Mouse (Mus musculus) Muller cell, postnatal 12 days (primary cell): ENCODE data around the gene Itpr1.
A peak's percentile ranks its signal among the peaks of the same experiment; 100 is the strongest.
"Not testable (repeated sequence)": the region's sequence is repeated elsewhere in the genome, so short reads cannot be mapped to it uniquely, and the experiment has no call there.

Source experiments
- DNase-seq: peaks from one replicate; pipeline ENCODE4 v3.0.0-alpha.2; 2015; ENCODE audit errors: inconsistent ontology term

The Itpr1 gene

DNA sequence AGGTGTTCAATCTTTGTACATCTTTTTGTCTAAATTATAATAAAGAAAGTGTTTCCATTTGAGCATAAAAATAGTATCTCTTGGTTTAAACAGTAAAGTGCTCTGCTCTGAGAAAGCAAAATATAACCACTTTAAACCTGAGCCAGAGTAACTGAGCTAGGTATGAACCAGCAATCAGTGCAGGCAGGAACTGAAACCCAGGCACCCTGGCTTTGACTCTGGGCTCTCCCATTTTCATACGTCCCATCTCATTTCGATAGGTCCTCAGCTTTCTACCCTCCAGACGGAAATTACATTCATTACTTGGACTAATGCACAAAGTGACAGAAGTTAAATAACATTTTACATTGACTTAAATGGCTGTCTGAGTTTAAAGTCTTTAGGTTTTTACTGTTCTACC, 335.5 kb downstream of the Itpr1 start:
- no peak for DNase-seq

DNA sequence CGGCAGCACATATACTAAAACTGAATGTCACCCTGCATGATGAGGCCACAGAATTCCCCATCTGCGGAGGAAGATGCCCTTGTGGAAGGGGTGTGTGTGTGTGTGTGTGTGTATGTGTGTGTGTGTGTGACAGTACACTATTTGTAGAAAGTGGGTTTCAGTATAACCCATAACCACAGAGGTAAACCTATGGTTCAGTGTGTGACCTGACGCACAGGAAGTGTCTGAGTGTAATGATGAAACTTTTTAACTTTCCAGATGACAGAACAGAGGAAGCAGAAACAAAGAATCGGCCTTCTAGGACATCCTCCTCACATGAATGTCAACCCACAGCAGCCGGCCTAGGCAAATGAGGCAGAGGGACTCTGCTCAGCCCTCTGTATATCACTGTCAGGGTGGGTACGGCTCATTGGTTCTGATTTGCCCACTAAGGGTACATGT, 336.6 kb downstream of the Itpr1 start:
- DNase-seq, result no peak

DNA sequence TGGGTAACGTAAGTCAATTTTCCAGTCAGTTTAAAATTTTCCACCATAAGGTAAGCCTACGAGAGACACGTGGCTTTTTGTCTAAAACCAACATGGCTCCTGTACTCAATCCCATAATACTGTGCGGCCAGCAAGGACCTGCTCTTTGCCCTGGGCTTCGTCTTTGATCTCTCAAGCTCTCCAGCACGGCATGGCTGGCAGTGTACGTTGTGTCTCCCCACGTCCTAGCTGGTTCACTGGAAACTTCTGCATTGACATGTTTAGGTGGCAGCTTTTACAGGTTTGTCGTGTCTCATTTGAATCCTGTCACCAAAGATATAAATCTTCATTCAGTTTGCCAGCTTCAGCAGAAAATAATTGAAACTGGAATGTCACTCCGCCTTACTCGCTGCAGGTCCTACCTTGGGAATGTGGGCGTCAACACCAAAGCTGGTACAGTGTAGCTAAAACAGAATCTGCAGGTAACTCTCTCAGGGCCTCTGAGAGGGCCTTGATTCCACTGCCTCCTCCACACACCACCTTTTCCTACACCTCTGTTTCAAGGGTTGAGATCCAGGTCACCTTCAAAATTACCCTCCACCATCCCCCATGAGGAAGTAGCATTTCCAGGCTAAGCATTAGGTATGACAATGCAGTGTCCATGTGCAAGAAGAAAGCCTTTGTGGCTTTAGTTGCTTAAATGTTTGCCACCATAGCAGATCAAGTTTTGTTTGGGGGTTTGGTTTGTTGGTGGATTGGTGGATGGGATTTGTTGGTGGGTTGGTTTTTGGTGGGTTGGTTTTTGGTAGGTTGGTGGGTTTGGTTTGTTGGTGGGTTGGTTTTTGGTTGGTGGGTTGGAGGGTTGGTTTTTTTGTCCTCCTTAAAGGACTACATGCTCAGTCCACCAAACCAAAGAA, 339.1 kb downstream of the Itpr1 start:
- DNase-seq, result no peak

DNA sequence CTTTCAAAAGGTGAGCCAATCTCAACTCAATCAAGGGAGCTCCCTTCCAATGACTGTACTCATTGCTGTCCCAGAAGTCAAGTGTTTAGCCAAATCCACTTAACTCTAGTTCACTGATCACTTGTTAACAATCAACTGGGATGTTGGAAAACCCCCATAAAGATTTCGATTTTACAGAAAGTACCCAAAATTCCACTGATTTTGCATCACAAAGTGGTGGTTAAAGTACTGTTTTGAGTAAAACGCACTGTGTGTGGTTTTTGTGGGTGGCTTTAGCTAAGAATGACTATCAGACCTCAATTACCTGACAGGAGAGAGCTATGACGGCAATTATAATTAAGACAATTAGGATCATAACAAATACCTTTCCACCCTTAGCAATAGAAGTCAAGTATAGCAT, 340.1 kb downstream of the Itpr1 start:
- DNase-seq, result no peak

DNA sequence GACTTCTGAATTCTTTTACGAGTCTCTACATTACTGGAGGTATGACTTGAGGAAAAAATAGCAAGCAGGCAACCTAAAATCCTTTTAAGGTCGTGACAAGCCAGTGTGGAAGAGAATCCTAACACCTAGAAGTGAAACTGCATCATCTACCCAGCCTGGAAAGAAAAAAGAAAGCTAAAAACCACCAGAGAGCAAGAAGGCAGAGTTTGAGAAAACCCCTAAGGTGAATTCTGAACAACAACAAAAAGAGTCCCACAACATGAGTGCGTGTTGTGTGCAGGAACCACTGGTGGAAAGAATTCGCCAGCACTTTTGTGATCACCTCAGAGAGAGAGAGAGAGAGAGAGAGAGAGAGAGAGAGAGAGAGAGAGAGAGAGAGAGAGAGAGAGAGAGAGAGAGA, 340.6 kb downstream of the Itpr1 start:
- DNase-seq, result no peak

DNA sequence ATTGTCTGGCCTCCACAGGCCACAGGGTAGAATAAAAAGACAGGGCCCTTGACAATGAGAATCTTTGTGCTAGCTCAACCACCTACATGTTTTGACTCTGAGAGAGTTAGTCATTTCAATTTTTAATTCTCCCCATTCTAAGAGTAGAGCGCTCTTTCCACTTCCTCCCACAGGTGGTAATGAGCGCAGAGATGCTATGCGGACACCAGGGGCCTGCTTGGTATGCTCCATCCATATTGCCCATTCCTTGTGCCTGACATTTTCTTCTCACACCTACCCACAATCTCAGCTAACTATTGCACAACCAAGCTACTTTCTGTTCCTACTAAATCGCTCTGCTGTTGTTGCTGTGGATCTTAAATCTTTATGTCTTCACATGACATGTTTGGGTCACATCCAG, 341.5 kb downstream of the Itpr1 start:
- no peak for DNase-seq

DNA sequence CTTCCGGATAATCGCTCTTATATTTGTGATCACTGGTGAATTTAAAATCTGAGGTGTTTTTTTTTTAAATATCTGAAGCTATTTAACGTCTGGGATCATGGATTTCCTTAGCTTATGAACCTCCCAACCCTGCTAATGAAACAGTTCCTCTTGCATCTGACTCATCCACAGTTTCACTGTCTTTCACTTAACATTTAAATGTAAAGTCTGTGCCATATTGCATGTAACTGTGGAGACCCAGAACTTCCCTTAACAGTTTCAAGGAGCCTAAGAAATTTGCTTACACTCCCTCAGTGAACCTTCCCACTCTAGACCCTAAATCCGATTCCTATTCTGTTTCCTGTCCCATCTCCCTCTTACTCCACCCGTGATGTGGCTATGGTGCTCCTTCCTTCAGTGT, 342.0 kb downstream of the Itpr1 start:
- no peak for DNase-seq

DNA sequence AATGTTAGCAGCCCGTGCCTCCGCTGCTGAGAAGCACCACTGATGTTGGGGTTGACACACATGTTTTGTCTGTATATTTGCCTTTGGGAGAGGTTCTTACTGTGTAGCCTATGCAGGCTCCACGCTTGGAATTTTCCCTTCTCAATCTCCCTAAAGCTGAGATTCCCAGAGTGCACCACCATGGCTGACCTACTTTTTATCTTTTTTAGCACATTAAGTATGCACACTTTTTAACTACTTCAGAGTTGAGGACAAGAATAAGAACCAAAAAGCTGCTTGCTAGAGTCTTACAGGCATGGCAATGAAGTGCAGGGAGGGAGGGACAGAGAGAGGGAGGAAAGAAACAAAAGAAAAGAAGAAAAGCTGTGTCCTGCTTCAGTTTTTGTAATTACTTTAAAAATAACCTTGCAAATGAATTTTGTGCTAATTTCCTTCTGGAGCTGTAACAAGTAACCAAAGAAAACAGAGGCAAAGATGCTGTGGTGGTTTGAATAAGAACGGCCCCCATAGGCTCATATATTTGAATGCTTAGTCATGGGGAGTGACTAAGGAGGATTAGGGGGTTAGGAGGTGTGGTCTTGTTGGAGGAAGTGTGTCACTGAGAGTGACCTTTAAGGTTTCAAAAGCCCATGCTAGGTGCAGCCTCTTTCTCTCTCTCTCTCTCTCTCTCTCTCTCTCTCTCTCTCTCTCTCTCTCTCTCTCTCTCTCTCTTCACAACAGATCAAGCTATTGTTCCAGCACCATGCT, 344.9 kb downstream of the Itpr1 start:
- DNase-seq, result no peak

DNA sequence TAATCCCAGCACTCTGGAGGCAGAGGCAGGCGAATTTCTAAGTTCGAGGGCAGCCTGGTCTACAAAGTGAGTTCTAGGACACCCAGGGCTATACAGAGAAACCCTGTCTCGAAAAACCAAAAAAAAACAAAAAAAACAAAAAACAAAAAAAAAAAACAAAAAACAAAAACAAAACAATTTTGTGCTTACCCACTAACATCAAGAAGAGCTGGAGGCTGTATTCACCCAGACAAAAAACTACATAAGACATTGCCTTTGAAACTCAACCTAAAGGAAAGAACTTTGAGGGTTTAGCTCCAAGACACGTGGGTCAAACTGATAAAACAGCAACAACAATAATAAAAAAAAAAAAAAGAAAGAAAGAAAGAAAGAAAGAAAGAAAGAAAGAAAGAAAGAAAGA, 346.3 kb downstream of the Itpr1 start:
- not testable (repeated sequence) for DNase-seq

DNA sequence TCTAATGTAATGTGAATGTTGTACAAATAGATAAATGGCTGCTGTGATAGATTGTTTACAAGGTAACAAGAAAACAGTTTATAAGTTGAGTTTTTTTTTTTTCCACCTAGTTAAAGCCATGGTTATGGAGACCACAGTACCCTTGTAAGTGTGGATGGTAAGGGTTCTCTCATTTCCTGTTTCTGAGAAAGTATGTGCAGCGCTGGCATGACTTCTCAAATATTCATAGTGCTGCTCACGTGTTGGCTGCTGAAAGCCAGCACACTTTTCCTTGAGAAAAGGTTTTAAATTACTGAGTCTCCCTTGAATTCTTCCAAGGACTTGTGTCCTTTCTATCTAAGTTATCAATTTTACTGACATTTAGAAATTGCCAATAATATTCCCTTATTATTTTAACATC, 350.1 kb downstream of the Itpr1 start:
- no peak for DNase-seq

DNA sequence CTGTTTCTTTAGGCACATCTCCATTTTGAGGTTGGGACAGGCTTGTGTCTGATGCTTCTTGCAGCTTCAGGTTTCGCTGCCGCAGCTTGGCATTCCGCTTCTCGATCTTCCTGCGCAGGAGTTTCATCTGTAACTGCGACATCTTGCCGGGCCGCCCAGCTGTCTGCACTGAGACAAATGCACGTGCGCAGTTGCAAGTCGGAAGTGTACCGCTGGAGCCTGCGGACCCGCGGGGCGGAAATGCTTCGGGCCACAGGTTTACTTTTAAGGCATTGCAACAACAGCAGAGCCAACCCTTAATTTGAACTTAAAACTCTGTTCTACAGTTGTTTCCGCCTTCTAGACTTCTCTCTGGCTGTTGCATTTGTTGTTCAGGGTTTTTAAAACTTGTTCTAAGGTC, 352.6 kb downstream of the Itpr1 start:
- DNase-seq, result not testable (repeated sequence)

DNA sequence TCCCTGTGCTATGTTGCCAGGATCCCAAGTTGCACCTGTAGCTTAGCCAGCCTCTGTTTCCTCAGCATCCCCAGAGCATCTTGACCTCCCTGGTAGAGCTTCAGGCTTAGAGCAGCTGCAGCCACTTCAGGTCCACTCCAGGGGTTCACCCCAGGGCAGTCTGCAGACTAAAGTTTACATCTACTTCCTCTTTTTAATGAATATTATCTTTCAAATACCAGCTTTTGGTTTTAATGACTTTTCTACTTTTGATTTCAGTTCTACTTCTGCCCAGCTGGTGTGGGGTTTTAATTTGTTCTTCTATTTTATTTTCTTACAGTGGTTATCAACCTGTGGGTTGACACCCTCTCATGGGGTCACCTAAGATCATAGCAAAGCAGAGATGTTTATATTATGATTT, 353.7 kb downstream of the Itpr1 start:
- DNase-seq, result no peak

DNA sequence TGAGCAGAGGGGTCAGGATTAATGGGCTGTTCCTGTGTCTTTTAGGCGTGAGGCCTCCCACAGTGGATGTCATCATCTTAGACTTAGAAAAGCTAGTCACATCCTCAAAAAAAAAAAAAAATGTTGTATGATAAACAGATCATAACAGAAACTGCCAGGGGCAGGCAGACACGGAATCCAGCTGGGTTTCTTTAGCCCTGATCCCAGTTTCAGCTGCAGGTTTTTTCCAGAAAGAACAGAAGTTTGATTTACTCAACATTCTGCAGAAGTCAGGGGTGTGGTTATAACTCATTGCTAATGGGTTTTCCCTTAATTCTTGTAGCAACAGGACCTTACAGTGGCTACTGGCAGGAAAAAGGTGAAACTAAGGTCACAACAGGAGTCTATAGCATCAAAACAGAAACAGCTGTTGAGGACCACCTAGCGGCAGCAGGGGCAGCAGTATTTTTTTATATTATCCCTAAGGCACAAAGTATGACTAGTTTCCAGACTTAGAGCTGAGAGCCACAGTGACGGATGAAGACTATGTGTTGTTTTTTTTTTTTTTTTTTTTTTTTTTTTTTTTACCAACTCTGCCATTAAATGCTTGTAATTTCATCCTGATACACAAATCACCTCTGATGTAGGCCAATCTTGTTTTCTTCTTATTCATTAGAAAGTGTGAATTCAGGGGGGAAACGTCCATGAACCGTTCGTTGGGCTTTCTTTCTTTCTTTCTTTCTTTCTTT, 356.7 kb downstream of the Itpr1 start:
- DNase-seq, result no peak

DNA sequence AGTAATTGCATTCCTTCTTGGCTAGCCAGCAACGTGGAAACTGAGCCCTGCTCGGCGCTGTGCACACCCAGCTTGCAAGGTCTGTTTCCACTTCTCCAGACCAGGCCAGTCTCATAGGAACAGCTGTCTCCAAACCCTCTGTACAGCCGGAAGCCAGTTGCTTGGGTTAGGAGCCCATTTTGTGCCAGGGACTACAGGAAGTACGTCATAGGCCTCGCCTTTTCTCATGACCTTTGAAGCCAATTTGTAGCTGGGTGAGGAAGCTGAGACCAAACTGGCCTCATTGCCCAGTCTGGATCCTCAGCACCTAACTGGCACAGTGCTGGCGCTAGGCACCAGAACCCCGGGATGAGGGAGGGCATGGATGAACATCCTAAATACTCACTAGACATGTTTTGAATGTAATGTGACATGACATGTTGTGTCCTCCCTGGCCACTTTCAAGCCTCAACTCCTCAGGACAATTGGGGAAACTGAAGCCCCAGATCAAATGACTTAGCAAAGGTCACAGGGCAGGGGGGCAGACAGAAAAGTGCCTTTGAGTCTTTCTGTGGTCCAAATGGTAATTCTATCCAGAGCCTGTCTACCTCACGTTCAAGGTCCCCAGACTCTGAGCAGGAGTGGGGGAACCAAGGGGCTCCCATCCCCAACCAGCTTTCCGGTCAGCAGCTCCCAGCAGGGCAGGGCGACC, 357.6 kb downstream of the Itpr1 start:
- DNase-seq, result peak; percentile 38

DNA sequence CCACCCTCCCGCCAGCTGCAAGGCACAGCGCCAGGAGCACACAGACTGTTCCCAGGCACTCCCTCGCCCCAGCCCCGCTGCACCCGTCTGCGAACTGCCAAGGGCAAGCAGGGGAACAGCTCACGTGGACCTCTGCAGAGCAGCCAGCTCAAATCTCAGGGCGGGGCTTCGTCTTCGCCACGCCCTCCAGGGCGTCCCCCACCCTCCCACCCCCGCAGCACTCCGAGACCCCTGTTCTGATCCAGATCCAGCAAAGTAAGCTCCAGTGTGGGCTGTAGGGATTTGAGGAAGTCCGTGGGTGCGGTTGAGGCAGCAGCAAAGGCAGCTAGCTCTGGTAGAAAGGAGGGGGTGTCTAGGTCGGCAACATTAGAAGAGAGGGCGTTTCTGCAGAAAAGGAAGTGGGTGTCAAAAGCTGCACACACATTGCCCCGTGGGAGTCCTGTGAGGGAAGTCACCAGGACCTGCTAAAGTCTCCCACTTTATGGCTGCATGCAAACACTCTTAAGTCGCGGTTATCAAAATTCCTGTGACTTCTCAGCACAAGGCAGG, 358.2 kb downstream of the Itpr1 start:
- peak; percentile 57 for DNase-seq

DNA sequence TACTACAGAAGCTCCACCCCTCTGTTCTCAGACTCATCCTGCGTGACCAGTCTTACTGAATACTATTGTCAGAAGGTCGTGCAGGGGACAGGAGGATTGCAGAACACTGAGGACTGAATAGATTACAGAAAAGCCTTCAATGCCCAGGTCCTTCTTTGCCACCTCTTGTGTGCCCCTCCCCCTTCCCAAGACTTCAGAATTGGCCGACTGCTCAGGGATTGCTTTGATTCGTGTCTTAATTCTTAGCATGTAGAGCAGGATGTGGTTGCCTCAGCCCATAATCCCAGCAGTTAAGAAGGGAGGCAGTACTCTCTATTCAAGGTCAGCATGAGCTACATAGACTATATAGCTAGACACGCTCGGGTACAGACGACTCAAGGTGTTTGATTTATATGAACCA, 359.8 kb downstream of the Itpr1 start:
- DNase-seq, result no peak

DNA sequence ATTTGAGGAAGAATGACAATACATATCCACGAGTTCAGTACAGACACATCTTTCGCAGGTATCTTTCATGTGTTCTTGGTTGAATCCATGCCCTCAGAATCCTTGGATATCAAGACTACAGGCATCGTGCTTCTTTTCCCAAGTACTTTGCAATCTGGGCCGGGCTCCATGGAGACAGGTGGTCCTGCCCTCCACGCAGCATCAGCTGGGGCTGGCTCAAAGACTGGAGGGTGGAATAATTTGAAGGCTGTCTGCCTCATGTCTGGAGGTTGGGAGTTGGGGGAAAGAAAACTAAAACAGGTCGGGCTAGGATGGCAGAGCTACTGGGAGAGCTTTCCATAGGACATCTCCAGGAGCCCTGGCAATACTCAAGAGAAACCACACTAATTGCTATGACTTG, 364.2 kb downstream of the Itpr1 start:
- no peak for DNase-seq

DNA sequence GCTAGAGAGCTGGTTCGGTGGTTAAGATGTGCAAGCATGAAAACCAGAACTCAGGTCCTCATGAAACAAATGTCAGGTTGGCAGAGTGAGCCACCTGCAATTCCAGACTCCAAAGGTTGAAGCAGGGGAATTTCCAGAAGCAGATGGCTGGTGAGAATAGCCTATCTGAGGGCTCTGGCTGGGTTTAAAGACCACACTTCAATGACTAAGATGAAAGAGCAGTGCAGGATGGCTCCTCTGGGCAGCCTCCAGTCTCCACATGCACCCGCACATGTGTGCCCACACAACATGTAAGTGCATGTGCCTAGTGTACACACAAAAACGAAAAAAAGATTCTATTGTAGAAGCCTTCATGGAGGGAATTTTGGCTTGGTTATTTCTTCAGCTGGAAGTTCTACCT, 375.5 kb downstream of the Itpr1 start:
- DNase-seq, result no peak

DNA sequence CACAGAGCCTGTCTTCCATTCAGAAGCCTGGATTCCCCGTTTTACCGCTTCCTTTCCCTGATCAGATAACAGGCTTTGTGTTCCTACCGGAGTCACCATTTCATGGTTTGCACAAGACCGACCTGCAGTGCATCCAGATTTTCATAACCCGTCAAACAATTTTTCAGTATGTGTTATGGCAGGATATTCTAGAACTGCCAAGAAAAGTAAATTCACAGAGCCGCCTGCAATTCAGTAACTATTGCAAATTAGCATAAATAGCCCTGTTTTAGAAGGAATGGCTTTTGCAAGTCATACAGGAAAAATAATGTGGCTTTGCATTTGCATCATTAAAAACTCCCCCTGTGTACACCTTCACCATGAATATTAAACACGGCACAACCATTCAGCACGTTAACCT, 379.3 kb downstream of the Itpr1 start:
- peak; percentile 5 for DNase-seq

DNA sequence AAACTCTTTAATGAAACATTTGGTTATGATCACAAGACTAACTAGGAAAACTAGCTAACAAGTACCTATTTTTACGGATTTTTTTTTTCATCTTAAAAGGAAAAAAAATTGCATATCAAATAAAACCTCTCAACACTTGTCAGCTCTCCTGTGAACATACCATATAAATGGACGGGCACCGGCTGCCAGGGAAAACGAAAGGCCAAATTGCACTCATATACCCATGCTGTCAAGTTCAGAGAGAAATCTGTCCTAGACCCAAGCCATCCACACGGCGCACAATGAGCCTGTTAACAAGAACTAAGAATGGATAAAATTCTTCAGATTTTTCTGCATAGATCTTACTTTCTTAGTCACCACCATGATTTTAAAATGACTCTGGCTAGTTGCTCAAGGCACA, 379.7 kb downstream of the Itpr1 start:
- peak; percentile 60 for DNase-seq

DNA sequence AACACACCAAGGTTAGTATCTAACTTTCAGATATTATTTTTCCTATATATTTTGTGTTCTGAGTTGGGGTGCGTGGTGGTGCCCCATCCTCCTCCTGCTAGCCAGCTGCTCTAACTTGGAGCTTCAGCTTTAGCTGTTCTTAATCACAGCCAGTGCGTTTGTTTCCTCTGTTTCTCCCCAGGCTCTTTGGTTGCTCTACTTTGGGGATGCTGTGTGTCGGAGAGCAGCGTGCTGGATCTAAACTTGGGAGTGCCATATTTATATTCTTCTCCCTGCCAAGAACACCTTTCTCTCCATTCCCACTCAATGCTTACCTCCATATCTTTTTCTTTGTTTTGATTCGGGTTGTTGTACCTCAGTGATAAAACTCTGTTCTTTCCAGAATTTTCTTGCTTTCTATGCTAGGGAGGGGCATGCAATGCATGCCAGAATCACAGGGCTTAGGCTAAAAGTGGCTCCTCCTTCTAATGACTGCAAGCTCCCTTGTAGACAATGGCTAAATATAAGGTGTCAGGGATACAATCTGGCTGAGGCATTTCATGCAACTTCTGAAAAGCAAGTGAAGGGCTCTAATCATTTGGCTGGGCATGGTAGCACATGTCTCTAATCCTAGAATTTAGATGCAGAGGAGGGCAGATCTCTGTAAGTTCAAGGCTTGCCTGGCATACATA, 381.4 kb downstream of the Itpr1 start:
- DNase-seq, result no peak
